Mouse (Mus musculus) midbrain, embryonic 12.5 days (tissue): ENCODE data around the gene Btg1. TPM values are rescaled to one million over a fixed set of nuclear protein-coding genes. Genes with fewer than 3 reads are reported as not detected.

ENCODE experiments used
- ATAC-seq: fragments of 200-750 bp; cut with Nextera tagmentation; 2 replicates; pipeline ENCODE4 v1.8.0; 2017; ENCODE audit warnings: low read depth, moderate TSS enrichment, moderate library complexity; ENCODE audit not compliant: low FRiP score
- H3K27ac ChIP-seq: fragments of 300-500 bp; sonication (generic); replicated peaks from 2 replicates; pipeline ENCODE4 v1.5.1; 2016; ENCODE audit warnings: mild to moderate bottlenecking
- H3K27me3 ChIP-seq: fragments of 300-500 bp; sonication (generic); 2 replicates; pipeline ENCODE4 v1.6.1; 2016; ENCODE audit warnings: mild to moderate bottlenecking
- H3K36me3 ChIP-seq: fragments of 300-500 bp; sonication (generic); 2 replicates; pipeline ENCODE4 v1.6.1; 2016
- H3K4me1 ChIP-seq: fragments of 300-500 bp; sonication (generic); 2 replicates; pipeline ENCODE4 v1.6.1; 2016
- H3K4me2 ChIP-seq: fragments of 300-500 bp; sonication (generic); replicated peaks from 2 replicates; pipeline ENCODE4 v1.6.1; 2016; ENCODE audit warnings: mild to moderate bottlenecking, moderate library complexity
- H3K4me3 ChIP-seq: fragments of 300-500 bp; sonication (generic); 2 replicates; pipeline ENCODE4 v1.5.1; 2016; ENCODE audit warnings: mild to moderate bottlenecking
- H3K9ac ChIP-seq: fragments of 300-500 bp; sonication (generic); replicated peaks from 2 replicates; pipeline ENCODE4 v1.6.1; 2016; ENCODE audit warnings: mild to moderate bottlenecking, moderate library complexity
- H3K9me3 ChIP-seq: fragments of 300-500 bp; sonication (generic); 2 replicates; pipeline ENCODE4 v1.6.1; 2016; ENCODE audit warnings: mild to moderate bottlenecking
- WGBS: fragments of 180-500 bp; shearing (Covaris S2); methylation state at CpG from one replicate; pipeline ENCODE4 v1.1.7; 2016; 5-methylcytosine and 5-hydroxymethylcytosine counted together
- polyA plus RNA-seq: library from polyadenylated mRNA; unstranded; fragments of >200 nt; fragmentation: Nextera tagmentation; extraction: Ambion mirVana; gene quantifications from 2 replicates; pipeline ENCODE4 v1.2.1, GENCODE M21; 2016

The Btg1 gene
- polyA plus RNA-seq, 1 experiment from 2014 or later, result 55.8 TPM

GRCm38 (mm10) chr10:96655066-96655465, 38.3 kb downstream of the Btg1 start:
- ATAC-seq, result no peak

DNA sequence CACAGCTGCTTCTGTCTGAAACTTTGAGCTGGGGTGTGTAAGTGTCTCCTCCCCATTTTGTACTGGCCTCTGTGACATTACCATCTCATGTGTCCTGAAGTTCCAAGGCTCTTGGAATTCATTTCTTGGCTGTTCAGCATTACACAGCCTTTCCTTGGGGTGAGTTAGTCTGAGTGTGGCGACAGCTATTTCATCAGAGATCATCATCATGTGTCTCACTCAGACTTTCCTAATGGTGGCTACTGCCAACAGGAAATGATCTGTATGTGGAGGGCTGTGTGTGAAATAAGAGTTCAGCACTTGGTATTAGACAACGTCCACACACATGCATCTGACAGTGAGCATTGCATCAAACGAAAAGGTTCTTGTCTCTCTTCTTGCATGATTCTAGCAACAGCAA, 39.4 kb downstream of the Btg1 start:
- WGBS, result 92% methylated on average over 3 of the region's 3 CpGs
- Histone ChIP-seq H3K27ac (no peak overlapping the region), H3K4me2 (no peak overlapping the region), H3K4me1 (peaks cover 11% of the 10 kb centered on the region), H3K4me3 (no peak overlapping the region), H3K27me3 (no peaks in the 10 kb centered on the region), H3K36me3 (no peaks in the 10 kb centered on the region), H3K9ac (no peak overlapping the region), H3K9me3 (no peaks in the 10 kb centered on the region)
- no peak for ATAC-seq

More at GRCm38 (mm10) chr10:96655066-96655465, 38.3 kb downstream of the Btg1 start:
- H3K4me3 ChIP-seq, result no peak overlapping the region
- H3K4me2 ChIP-seq, result no peak overlapping the region
- H3K9me3 ChIP-seq, result no peaks in the 10 kb centered on the region
- no peak overlapping the region for H3K27ac ChIP-seq
- H3K27me3 ChIP-seq, result no peaks in the 10 kb centered on the region
- H3K9ac ChIP-seq, result no peak overlapping the region
- peaks cover 11% of the 10 kb centered on the region for H3K4me1 ChIP-seq
- 59% methylated on average over 2 of the region's 2 CpGs for WGBS
- no peaks in the 10 kb centered on the region for H3K36me3 ChIP-seq

GRCm38 (mm10) chr10:96658906-96659305, 42.1 kb downstream of the Btg1 start:
- Histone ChIP-seq H3K4me2 (no peak overlapping the region), H3K27me3 (no peaks in the 10 kb centered on the region), H3K4me3 (no peak overlapping the region), H3K36me3 (no peaks in the 10 kb centered on the region), H3K4me1 (peaks cover 6% of the 10 kb centered on the region), H3K9me3 (no peaks in the 10 kb centered on the region), H3K27ac (no peak overlapping the region; the same call in 1 of the 2 replicates), H3K9ac (no peak overlapping the region)
- ATAC-seq, result peak; percentile 83
- WGBS, result 7% methylated on average over 5 of the region's 5 CpGs

GRCm38 (mm10) chr10:96660280-96660985, 43.6 kb downstream of the Btg1 start:
- no peaks in the 10 kb centered on the region for H3K36me3 ChIP-seq
- H3K27me3 ChIP-seq, result no peaks in the 10 kb centered on the region
- ATAC-seq, result no peak
- 90% methylated on average over 10 of the region's 10 CpGs for WGBS
- H3K4me2 ChIP-seq, result no peak overlapping the region
- H3K4me1 ChIP-seq, result peaks cover 6% of the 10 kb centered on the region
- no peak overlapping the region for H3K4me3 ChIP-seq
- no peak overlapping the region for H3K9ac ChIP-seq
- H3K27ac ChIP-seq, result no peak overlapping the region
- no peaks in the 10 kb centered on the region for H3K9me3 ChIP-seq

DNA sequence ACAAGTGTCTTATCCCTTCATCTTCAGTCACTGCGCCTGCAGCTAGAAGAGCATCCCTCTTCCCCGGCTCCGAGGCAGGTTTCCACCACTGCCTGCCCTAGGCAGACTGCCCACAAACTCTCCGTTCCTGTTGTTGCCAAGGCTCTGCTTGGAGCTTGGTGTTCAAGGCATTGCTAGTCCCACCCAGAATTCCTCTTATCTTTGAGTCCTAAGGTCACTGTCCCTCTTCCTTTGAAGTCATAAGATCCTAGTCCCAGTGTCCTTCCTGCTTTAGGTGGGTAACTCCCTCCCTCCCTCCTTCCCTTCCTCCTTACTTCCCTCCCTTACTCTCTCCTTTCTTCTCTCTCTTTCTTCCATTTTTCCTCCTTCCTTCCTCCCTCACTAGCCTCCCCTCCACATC, 46.2 kb downstream of the Btg1 start:
- Histone ChIP-seq H3K27ac (no peak overlapping the region), H3K4me1 (peaks cover 6% of the 10 kb centered on the region), H3K36me3 (no peaks in the 10 kb centered on the region), H3K27me3 (no peaks in the 10 kb centered on the region), H3K4me3 (no peak overlapping the region), H3K4me2 (no peak overlapping the region), H3K9ac (no peak overlapping the region), H3K9me3 (no peaks in the 10 kb centered on the region)
- no peak for ATAC-seq
- 93% methylated on average over 4 of the region's 4 CpGs for WGBS

- WGBS, result 90% methylated on average over 9 of the region's 9 CpGs
- H3K4me2 ChIP-seq, result no peak overlapping the region
- no peak overlapping the region for H3K4me3 ChIP-seq
- H3K9me3 ChIP-seq, result no peaks in the 10 kb centered on the region
- H3K36me3 ChIP-seq, result no peaks in the 10 kb centered on the region
- no peak for ATAC-seq
- H3K9ac ChIP-seq, result no peak overlapping the region
- H3K4me1 ChIP-seq, result peaks cover 3% of the 10 kb centered on the region
- H3K27ac ChIP-seq, result no peak overlapping the region
- no peaks in the 10 kb centered on the region for H3K27me3 ChIP-seq
Measured at GRCm38 (mm10) chr10:96663739-96664430, 47.1 kb downstream of the Btg1 start.
